Mouse (Mus musculus): Measurements from ENCODE around the gene Tmsb15a. TPM values are rescaled to one million over a fixed set of nuclear protein-coding genes. Genes with fewer than 3 reads are reported as not detected.

The Tmsb15a gene
- polyA plus RNA-seq, 1 experiment from 2014 or later, result 0.67 TPM

GRCm38 (mm10) chrX:135693633-135694032 lies 31.4 kb downstream of the Tmsb15a start, which contains the start of gene Tcp11x2:
Gene Tcp11x2, minus strand, starts transcription at chrX:135693790.
- Histone ChIP-seq H3K27ac (no peak within 1 kb of the TSS), H3K4me1 (replicated peaks) (no peaks in the 10 kb centered on the region), H3K27me3 (replicated peaks) (no peaks in the 10 kb centered on the region), H3K9ac (no peak within 1 kb of the TSS), H3K36me3 (no peaks in the 10 kb centered on the region), H3K4me2 (replicated peaks) (no peak within 1 kb of the TSS), H3K9me3 (no peaks in the 10 kb centered on the region), H3K4me3 (replicated peaks) (no peak within 1 kb of the TSS)
- ATAC-seq, result no peak
- 48% methylated on average over 1 of the region's 1 CpGs for WGBS

GRCm38 (mm10) chrX:135687802-135688201 lies 37.3 kb downstream of the Tmsb15a start:
- H3K27me3 ChIP-seq (replicated peaks), result no peaks in the 10 kb centered on the region
- no peak for ATAC-seq
- no peak overlapping the region for H3K9ac ChIP-seq
- WGBS, result 67% methylated on average over 3 of the region's 3 CpGs
- no peak overlapping the region for H3K4me2 ChIP-seq (replicated peaks)
- no peaks in the 10 kb centered on the region for H3K9me3 ChIP-seq
- H3K36me3 ChIP-seq, result no peaks in the 10 kb centered on the region
- no peaks in the 10 kb centered on the region for H3K4me1 ChIP-seq (replicated peaks)
- H3K27ac ChIP-seq, result no peak overlapping the region
- H3K4me3 ChIP-seq (replicated peaks), result no peak overlapping the region

GRCm38 (mm10) chrX:135681858-135682257 lies 43.2 kb downstream of the Tmsb15a start:
- WGBS, result 60% methylated on average over 2 of the region's 2 CpGs
- Histone ChIP-seq H3K27ac (no peak overlapping the region), H3K36me3 (no peaks in the 10 kb centered on the region), H3K4me1 (replicated peaks) (no peaks in the 10 kb centered on the region), H3K4me2 (replicated peaks) (no peak overlapping the region), H3K27me3 (replicated peaks) (no peaks in the 10 kb centered on the region), H3K9me3 (no peaks in the 10 kb centered on the region), H3K4me3 (replicated peaks) (no peak overlapping the region), H3K9ac (no peak overlapping the region)
- no peak for ATAC-seq

Other genes starting within 250 kb of the Tmsb15a start
- not detected in 2 replicates for gene AV320801, start 230.7 kb downstream of the Tmsb15a start, polyA plus RNA-seq (2015; fragmentation: Nextera tagmentation; extraction: Ambion mirVana)
- gene Nxf7, start 126.5 kb downstream of the Tmsb15a start, polyA plus RNA-seq (2015; fragmentation: Nextera tagmentation; extraction: Ambion mirVana), result 0.53 TPM in 1 of 2 replicates, not detected in the other
- not detected in 2 replicates for gene Prame, start 97.6 kb downstream of the Tmsb15a start, polyA plus RNA-seq (2015; fragmentation: Nextera tagmentation; extraction: Ambion mirVana)
- gene Tcp11x2, start 31.5 kb downstream of the Tmsb15a start, polyA plus RNA-seq (2015; fragmentation: Nextera tagmentation; extraction: Ambion mirVana), result not detected in 2 replicates
- 6.8 and 7.2 TPM in 2 replicates for gene Armcx5, start 17.5 kb upstream of the Tmsb15a start, polyA plus RNA-seq (2015; fragmentation: Nextera tagmentation; extraction: Ambion mirVana)
- gene Gprasp1, start 17.5 kb upstream of the Tmsb15a start, polyA plus RNA-seq (2015; fragmentation: Nextera tagmentation; extraction: Ambion mirVana), result 27.7 and 30.0 TPM in 2 replicates
- gene Bhlhb9, start 72.3 kb upstream of the Tmsb15a start, polyA plus RNA-seq (2015; fragmentation: Nextera tagmentation; extraction: Ambion mirVana), result 32.6 and 35.7 TPM in 2 replicates
- gene Gprasp2, start 113.8 kb upstream of the Tmsb15a start, polyA plus RNA-seq (2015; fragmentation: Nextera tagmentation; extraction: Ambion mirVana), result 17.9 and 18.9 TPM in 2 replicates

Data from intestine, embryonic 15.5 days (tissue).